Mouse (Mus musculus) hindbrain, embryonic 14.5 days (tissue): ENCODE measurements around the gene Numbl. TPM values are rescaled to one million over a fixed set of nuclear protein-coding genes. Genes with fewer than 3 reads are reported as not detected.

Experiments
- ATAC-seq: fragments of 200-750 bp; cut with Nextera tagmentation; 2 replicates; pipeline ENCODE4 v1.8.0; 2017; ENCODE audit warnings: moderate number of reproducible peaks, mild to moderate bottlenecking, moderate TSS enrichment, moderate library complexity; ENCODE audit not compliant: low FRiP score
- DNase-seq: peaks from one replicate; pipeline ENCODE4 v3.0.0-alpha.2; 2015; ENCODE audit warnings: low spot score
- H3K27ac ChIP-seq: fragments of 300-500 bp; sonication (generic); 2 replicates; pipeline ENCODE4 v1.5.1; 2014; ENCODE audit warnings: mild to moderate bottlenecking, moderate library complexity
- H3K27me3 ChIP-seq: fragments of 300-500 bp; sonication (generic); 2 replicates; pipeline ENCODE4 v1.6.1; 2014; ENCODE audit warnings: mild to moderate bottlenecking, low read length, mixed read lengths; ENCODE audit not compliant: control insufficient read depth, insufficient read depth
- H3K36me3 ChIP-seq: fragments of 300-500 bp; sonication (generic); replicated peaks from 2 replicates; pipeline ENCODE4 v1.6.1; 2014; ENCODE audit not compliant: control insufficient read depth, insufficient read depth
- H3K4me1 ChIP-seq: fragments of 300-500 bp; sonication (generic); replicated peaks from 2 replicates; pipeline ENCODE4 v1.6.1; 2014; ENCODE audit warnings: antibody characterized with exemption, low read length, mixed read lengths; ENCODE audit not compliant: control insufficient read depth, insufficient read depth
- H3K4me2 ChIP-seq: fragments of 300-500 bp; sonication (generic); replicated peaks from 2 replicates; pipeline ENCODE4 v1.6.1; 2014; ENCODE audit warnings: mild to moderate bottlenecking, moderate library complexity
- H3K4me3 ChIP-seq: fragments of 300-500 bp; sonication (generic); replicated peaks from 2 replicates; pipeline ENCODE4 v1.5.1; 2014; ENCODE audit warnings: mild to moderate bottlenecking, low read length
- H3K9ac ChIP-seq: fragments of 300-500 bp; sonication (generic); 2 replicates; pipeline ENCODE4 v1.6.1; 2014
- H3K9me3 ChIP-seq: fragments of 300-500 bp; sonication (generic); 2 replicates; pipeline ENCODE4 v1.6.1; 2016; ENCODE audit warnings: low read length; ENCODE audit not compliant: control insufficient read depth
- WGBS: fragments of 180-500 bp; shearing (Covaris S2); extraction: QIAGEN DNeasy Blood & Tissue Kit; methylation state at CpG from one replicate; pipeline ENCODE4 v1.1.7; 2014; 5-methylcytosine and 5-hydroxymethylcytosine counted together
- polyA plus RNA-seq: library from polyadenylated mRNA; unstranded; fragments of >200 nt; fragmentation: Nextera tagmentation; extraction: Ambion mirVana; gene quantifications from 2 replicates; pipeline ENCODE4 v1.2.1, GENCODE M21; 2014

Numbl gene
- polyA plus RNA-seq, 1 experiment from 2014 or later, result 36.2 TPM

DNA sequence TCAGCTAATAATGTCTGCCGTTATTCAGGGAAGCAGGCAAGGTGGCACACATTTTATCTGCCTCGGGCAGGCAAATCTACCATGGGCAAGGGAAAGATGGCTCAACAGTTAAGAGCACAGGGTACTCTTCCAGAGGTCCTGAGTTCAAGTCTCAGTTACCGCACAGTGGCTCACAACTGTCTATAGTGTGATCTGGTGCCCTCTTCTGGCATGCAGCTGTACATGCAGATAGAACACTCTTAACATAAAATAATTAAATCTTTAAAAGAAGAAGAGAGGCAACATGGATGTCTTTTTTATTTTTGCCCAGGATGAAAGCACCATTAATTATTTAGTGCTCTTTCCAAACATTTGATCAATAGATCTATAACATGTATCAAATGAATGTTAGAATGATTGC, 19.0 kb downstream of the Numbl start:
- DNase-seq, result no peak
- no peak overlapping the region for H3K9ac ChIP-seq
- 91% methylated on average over 3 of the region's 3 CpGs for WGBS

DNA sequence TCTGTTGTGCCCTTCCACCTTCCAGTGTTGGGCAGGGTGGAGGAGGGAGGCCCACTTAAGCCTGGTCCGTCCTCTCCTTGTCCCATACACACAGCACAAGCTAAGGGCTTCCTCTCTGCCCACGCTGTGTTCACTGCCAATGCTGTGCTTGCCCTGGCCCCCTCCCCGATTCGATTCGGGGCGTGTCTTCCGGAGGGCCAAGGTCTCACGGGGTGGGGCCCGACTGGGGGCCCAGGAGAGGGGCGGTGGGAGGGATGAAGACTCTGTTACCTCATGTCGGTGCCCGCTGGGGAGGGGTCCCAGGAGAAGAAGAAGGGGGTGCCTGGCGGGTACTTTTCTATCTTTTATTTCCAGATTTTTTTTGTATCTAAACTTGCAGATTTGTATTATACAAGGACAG, 23.5 kb downstream of the Numbl start:
- ATAC-seq, result no peak
- no peak overlapping the region for H3K4me2 ChIP-seq
- no peaks in the 10 kb centered on the region for H3K9me3 ChIP-seq
- no peaks in the 10 kb centered on the region for H3K4me1 ChIP-seq
- WGBS, result 73% methylated on average over 13 of the region's 13 CpGs
- H3K9ac ChIP-seq, result no peak overlapping the region
- H3K27me3 ChIP-seq, result no peaks in the 10 kb centered on the region
- no peak for DNase-seq
- H3K4me3 ChIP-seq, result no peak overlapping the region
- peaks cover 65% of the 10 kb centered on the region for H3K36me3 ChIP-seq
- H3K27ac ChIP-seq, result no peak overlapping the region

More for the DNA sequence above, 19.0 kb downstream of the Numbl start:
- no peak overlapping the region for H3K4me3 ChIP-seq
- no peaks in the 10 kb centered on the region for H3K9me3 ChIP-seq
- H3K27me3 ChIP-seq, result no peaks in the 10 kb centered on the region
- no peaks in the 10 kb centered on the region for H3K4me1 ChIP-seq
- ATAC-seq, result no peak
- no peak overlapping the region for H3K27ac ChIP-seq
- H3K36me3 ChIP-seq, result peaks cover 98% of the 10 kb centered on the region
- H3K4me2 ChIP-seq, result no peak overlapping the region

DNA sequence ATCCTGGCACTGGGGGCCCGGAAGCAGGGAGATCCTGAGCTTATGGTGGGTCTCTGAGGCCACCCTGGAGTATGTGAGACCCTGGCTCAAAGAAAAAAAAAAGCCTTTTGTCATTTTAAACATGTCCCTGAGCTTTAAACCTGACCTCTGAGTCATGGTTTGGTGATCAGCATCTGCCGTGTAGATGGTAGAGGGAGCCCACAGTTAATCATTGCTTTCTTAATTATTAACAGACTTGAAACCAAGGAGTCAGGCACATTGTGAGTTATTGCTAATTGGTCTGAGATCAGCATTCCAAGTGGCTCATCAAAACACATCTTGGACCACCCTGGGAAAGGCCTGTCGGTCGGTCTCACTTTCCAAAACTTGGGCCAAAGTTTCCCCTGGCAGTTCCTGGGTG, 24.0 kb downstream of the Numbl start:
- no peaks in the 10 kb centered on the region for H3K4me1 ChIP-seq
- H3K27me3 ChIP-seq, result no peaks in the 10 kb centered on the region
- H3K4me3 ChIP-seq, result no peak overlapping the region
- H3K36me3 ChIP-seq, result peaks cover 59% of the 10 kb centered on the region
- no peak overlapping the region for H3K4me2 ChIP-seq
- DNase-seq (no peak), ATAC-seq (no peak)
- no peak overlapping the region for H3K27ac ChIP-seq
- no peaks in the 10 kb centered on the region for H3K9me3 ChIP-seq
- no peak overlapping the region for H3K9ac ChIP-seq
- WGBS, result 59% methylated on average over 4 of the region's 4 CpGs

DNA sequence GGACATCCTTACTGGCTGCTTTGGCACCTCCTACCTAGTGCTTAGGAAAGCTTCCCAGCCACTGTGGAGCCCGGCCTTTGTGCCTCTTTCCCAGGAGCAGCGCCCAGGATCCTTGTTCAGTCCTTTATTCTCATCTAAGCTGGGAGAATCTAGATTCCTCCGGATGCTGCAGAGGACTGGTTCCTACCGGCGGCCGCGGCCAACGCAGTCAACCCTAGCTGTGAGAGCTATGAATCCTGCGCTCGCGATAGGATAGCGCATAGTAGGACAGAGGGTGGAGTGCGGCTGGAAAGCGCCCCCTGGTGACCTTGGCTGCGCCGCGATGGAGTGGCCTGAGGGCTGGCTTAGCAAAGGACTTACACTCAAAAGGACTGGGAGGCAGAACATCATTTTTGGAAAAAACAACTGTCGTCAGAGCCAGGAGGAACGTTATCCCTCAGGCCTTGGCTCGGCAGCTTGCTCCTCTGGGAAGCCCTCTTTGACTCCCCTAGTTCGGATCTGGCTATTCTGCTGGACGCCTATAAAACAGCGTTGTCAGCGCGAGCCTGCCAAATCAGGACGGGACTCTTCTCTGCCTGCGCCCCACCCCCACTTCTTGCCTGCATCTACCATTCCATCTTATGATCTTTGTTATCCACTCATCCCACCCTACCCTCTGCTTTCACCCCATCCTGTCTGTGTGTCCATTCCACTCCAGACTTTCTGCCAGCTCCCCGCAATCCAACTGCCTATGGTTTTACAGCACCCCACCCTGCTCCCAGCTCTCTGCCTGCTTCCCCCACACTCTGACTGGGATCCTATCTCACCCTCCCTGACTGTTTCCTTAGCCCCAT, 26.8 kb downstream of the Numbl start:
- Histone ChIP-seq H3K27me3 (no peaks in the 10 kb centered on the region), H3K4me1 (no peaks in the 10 kb centered on the region), H3K9ac (no peak overlapping the region), H3K9me3 (no peaks in the 10 kb centered on the region), H3K4me2 (peak overlapping the region; percentile 20; the same call in 1 of the 2 replicates), H3K4me3 (0 out of 2 replicates have a peak overlapping the region, but pooled peaks have one; percentile 8), H3K36me3 (peaks cover 31% of the 10 kb centered on the region), H3K27ac (no peak overlapping the region)
- DNase-seq (no peak), ATAC-seq (peak; percentile 49; the same call in 1 of the 2 replicates)
- WGBS, result under 1% methylated on average over 28 of the region's 28 CpGs

DNA sequence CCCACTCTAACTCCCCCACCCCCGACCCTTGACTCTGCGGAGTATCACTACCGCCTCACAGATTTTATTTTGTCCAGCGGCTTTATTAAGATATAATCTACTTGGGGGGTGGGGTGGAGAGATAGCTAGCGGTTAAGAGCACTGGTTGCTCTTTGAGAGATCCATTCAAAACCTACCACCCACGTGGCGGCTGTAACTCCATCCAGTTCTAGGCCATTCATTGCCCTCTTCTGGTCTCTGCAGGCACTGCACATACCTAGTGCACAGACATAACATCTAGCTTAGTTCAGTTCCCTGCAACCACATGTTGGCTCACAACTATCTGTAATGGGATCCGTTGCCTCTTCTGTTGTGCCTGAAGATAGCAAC, 27.4 kb downstream of the Numbl start:
- Histone ChIP-seq H3K4me1 (no peaks in the 10 kb centered on the region), H3K4me3 (no peak overlapping the region), H3K27ac (no peak overlapping the region), H3K36me3 (peaks cover 25% of the 10 kb centered on the region), H3K4me2 (0 out of 2 replicates have a peak overlapping the region, but pooled peaks have one; percentile 20), H3K9ac (no peak overlapping the region), H3K27me3 (no peaks in the 10 kb centered on the region), H3K9me3 (no peaks in the 10 kb centered on the region)
- DNase-seq, result peak; percentile 64
- peak; percentile 75; the same call in 1 of the 2 replicates for ATAC-seq
- WGBS, result 7% methylated on average over 8 of the region's 8 CpGs

DNA sequence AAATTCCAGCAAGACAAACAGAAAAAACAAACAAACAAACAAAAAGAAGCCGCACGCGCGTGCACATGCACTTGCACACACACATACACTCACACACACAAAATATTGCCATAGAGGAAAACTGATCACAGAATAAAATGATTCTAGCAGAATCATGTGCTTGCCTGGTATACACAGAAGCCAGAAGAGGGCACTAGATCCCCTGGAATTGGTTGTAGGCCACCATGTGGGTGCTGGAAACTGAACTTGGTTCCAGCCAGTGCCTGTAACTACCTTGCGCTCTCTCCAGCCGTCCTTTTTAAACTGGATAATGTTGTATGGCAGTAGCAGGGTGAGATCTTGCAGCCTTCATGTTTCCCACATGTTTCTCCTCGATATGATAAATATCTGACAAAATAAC, 30.5 kb downstream of the Numbl start:
- H3K36me3 ChIP-seq, result no peaks in the 10 kb centered on the region
- no peak for DNase-seq
- no peak overlapping the region for H3K9ac ChIP-seq
- 88% methylated on average over 7 of the region's 7 CpGs for WGBS
- H3K27me3 ChIP-seq, result no peaks in the 10 kb centered on the region
- no peak overlapping the region for H3K4me3 ChIP-seq
- H3K4me2 ChIP-seq, result no peak overlapping the region
- H3K4me1 ChIP-seq, result no peaks in the 10 kb centered on the region
- no peak for ATAC-seq
- H3K27ac ChIP-seq, result no peak overlapping the region
- no peaks in the 10 kb centered on the region for H3K9me3 ChIP-seq

DNA sequence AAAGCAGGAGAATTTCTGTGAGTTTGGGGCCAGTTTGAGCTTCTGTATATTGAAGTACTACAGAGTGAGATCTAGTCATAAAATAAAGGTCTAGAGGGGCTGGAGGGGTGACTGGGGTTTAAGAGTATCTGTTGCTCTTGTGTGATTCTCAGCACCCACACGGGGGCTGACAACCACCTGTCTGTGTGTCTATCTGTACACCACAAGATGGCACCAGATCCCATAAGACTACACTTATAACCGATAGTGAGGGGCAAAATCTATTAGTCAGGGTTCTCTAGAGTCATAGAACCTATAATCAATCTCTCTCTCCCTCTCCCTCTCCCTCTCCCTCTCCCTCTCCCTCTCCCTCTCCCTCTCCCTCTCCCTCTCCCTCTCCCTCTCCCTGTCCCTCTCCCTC, 32.3 kb downstream of the Numbl start:
- WGBS, result 83% methylated on average over 2 of the region's 2 CpGs
- Histone ChIP-seq H3K36me3 (no peaks in the 10 kb centered on the region), H3K4me1 (no peaks in the 10 kb centered on the region), H3K27me3 (no peaks in the 10 kb centered on the region), H3K27ac (no peak overlapping the region), H3K9me3 (no peaks in the 10 kb centered on the region), H3K9ac (no peak overlapping the region), H3K4me2 (no peak overlapping the region), H3K4me3 (no peak overlapping the region)
- DNase-seq, result no peak
- no peak for ATAC-seq

DNA sequence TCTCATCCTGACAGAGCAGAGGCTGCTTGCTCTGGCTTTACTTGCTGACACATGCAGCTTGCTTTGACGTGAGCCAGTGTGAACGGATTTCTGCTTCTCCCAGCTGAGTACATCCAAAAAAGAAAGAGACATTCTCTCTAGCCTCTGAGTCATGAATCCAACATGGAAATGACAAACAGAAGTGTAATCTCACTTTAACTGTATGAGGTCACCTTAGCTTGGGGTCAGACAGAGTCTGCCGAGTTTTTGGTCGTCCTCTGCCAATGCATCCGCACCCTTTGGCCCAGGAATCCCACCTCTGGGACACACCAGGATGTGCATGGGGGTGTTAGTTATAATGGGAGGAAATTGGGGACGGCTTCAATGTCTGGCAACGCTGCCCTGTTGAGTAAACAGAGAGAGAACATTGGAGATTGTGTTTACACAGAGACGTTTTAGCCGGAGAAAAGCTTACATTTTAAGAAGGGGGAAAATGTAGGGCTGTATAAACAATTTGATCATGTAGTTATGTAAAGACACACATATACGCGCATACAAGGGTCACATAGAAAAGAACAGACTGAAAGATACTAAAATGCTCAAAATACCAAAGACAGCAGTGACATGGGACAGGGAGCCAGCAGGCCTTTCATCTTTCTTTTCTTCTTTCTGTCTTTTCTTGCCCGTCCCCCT, 33.7 kb downstream of the Numbl start:
- Histone ChIP-seq H3K4me2 (no peak overlapping the region), H3K27ac (no peak overlapping the region), H3K4me3 (no peak overlapping the region), H3K9me3 (no peaks in the 10 kb centered on the region), H3K9ac (no peak overlapping the region), H3K36me3 (no peaks in the 10 kb centered on the region), H3K27me3 (no peaks in the 10 kb centered on the region), H3K4me1 (no peaks in the 10 kb centered on the region)
- DNase-seq (no peak), ATAC-seq (no peak)
- 72% methylated on average over 12 of the region's 12 CpGs for WGBS

DNA sequence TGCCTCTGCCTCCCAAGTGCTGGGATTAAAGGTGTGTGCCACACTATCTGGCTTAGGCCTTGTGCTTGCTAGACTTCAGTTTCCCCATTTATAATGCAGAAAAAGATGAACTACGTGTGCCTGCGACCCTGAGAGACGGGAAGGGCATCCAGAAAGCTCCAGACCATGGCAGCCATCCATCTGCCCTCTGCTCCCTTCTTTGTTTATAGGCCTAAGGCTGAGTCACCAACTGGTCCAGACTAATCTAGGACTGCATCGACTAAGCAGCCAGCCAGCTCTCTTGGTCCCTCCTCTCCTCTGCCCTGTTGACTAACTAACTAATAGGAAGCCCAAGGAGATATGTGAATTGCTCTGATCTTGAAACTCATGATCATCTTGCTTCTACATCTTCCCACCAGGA, 37.7 kb downstream of the Numbl start:
- Histone ChIP-seq H3K4me2 (no peak overlapping the region), H3K27ac (no peak overlapping the region), H3K27me3 (no peaks in the 10 kb centered on the region), H3K36me3 (no peaks in the 10 kb centered on the region), H3K4me3 (no peak overlapping the region), H3K4me1 (no peaks in the 10 kb centered on the region), H3K9ac (no peak overlapping the region), H3K9me3 (no peaks in the 10 kb centered on the region)
- 86% methylated on average over 4 of the region's 4 CpGs for WGBS
- DNase-seq (no peak), ATAC-seq (no peak)
